Mouse (Mus musculus): Measurements from ENCODE around the gene Exoc8. TPM values are rescaled to one million over a fixed set of nuclear protein-coding genes. Genes with fewer than 3 reads are reported as not detected.

Exoc8 gene
- polyA plus RNA-seq, 1 experiment from 2014 or later = 11.7 TPM

DNA sequence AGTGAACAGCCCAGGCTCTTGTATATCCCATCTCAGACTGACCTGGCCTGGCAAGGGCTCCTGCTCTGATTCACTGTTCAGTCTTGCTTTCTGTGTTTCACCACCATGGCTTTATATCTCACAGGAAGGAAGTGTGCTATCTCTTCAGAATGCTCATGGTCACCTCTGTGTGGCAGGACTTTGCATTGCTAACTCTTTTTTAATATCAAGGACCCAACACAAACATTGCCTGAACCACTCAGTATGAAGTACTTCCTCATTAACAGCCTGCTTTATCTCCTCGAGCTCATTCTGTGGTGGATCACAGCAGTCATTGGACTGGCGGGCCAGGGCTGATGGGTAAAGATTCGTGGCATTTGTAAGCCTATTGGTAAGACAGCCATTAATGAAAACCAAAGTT, 30.8 kb downstream of the Exoc8 start:
- Histone ChIP-seq H3K4me3 (ENCODE audit: low read depth, low read length) (no peak overlapping the region), H3K27me3 (ENCODE audit: control insufficient read depth, insufficient read depth, low read length) (no peaks in the 10 kb centered on the region), H3K27ac (ENCODE audit: low read depth, low read length) (no peak overlapping the region), H3K4me2 (ENCODE audit: low read depth, low read length) (no peak overlapping the region), H3K36me3 (ENCODE audit: control insufficient read depth, insufficient read depth, low read length) (peaks cover 7% of the 10 kb centered on the region; the same call in 1 of the 2 replicates), H3K4me1 (ENCODE audit: control insufficient read depth, insufficient read depth, low read length) (peaks cover 10% of the 10 kb centered on the region), H3K9me3 (ENCODE audit: control insufficient read depth, low read length) (no peaks in the 10 kb centered on the region), H3K9ac (replicated peaks; ENCODE audit: low read depth, low read length) (no peak overlapping the region)
- 83% methylated on average over 3 of the region's 3 CpGs for WGBS
- ATAC-seq (ENCODE audit: low read depth) = no peak

DNA sequence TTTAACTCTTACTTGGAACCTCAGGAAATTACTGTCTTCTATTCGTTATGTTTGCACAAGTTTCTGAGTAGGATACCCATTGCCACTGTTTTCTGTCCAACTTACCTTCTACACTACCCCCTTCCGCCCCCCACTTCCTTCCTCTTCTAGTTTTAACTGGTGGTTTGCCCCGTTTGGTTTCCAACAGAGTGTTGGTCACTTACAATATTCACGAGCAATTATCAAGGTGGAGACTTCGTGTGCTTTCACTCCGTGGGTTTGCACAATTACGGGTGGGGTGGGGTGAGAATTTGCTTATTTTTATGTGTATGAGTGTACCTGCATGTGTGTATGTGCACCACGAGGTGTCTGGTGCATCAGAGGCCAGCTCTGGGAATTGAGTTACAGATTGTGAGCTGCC, 33.8 kb downstream of the Exoc8 start:
- 21% methylated on average over 8 of the region's 8 CpGs for WGBS
- Histone ChIP-seq H3K4me2 (ENCODE audit: low read depth, low read length) (peak overlapping the region; percentile 75), H3K27me3 (ENCODE audit: control insufficient read depth, insufficient read depth, low read length) (no peaks in the 10 kb centered on the region), H3K9me3 (ENCODE audit: control insufficient read depth, low read length) (no peaks in the 10 kb centered on the region), H3K9ac (replicated peaks; ENCODE audit: low read depth, low read length) (peak overlapping the region; percentile 91; the same call in 1 of the 2 replicates), H3K27ac (ENCODE audit: low read depth, low read length) (no peak overlapping the region), H3K4me3 (ENCODE audit: low read depth, low read length) (peak overlapping the region; percentile 92), H3K4me1 (ENCODE audit: control insufficient read depth, insufficient read depth, low read length) (peaks cover 10% of the 10 kb centered on the region), H3K36me3 (ENCODE audit: control insufficient read depth, insufficient read depth, low read length) (peaks cover 10% of the 10 kb centered on the region; the same call in 1 of the 2 replicates)
- ATAC-seq (ENCODE audit: low read depth) = no peak

DNA sequence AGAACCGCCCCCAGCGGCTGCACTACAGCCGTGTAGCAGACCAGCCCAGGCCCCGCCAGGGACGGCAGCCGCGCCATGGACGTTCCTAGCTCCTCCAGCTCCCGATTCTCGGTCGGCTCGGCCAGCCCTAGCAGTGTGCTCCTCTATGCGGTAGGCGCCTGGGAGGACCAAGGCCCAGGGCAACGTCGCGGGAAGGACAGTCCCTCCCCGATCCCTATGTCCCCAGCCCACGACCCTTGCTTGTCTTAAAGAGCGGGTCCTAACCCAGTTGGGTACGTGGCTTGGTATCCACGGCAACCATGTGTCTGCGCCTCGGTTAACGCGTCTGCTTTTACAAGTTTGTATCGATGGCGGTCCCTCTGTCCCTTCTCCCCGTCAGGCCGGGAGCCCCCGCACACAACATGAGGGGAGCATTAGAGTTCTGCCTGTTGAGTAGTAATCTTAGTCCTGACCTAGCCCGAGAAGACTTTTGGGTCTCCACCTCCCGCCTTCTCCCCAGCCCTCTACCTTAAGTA, 34.3 kb downstream of the Exoc8 start:
- ATAC-seq (ENCODE audit: low read depth) = peak; percentile 84
- WGBS = under 1% methylated on average over 33 of the region's 33 CpGs
- Histone ChIP-seq H3K4me1 (ENCODE audit: control insufficient read depth, insufficient read depth, low read length) (peaks cover 10% of the 10 kb centered on the region), H3K4me3 (ENCODE audit: low read depth, low read length) (peak overlapping the region; percentile 92), H3K9ac (replicated peaks; ENCODE audit: low read depth, low read length) (peak overlapping the region; percentile 91), H3K27ac (ENCODE audit: low read depth, low read length) (peak overlapping the region; percentile 88), H3K27me3 (ENCODE audit: control insufficient read depth, insufficient read depth, low read length) (no peaks in the 10 kb centered on the region), H3K4me2 (ENCODE audit: low read depth, low read length) (peak overlapping the region; percentile 75), H3K9me3 (ENCODE audit: control insufficient read depth, low read length) (no peaks in the 10 kb centered on the region), H3K36me3 (ENCODE audit: control insufficient read depth, insufficient read depth, low read length) (peaks cover 10% of the 10 kb centered on the region; the same call in 1 of the 2 replicates)

DNA sequence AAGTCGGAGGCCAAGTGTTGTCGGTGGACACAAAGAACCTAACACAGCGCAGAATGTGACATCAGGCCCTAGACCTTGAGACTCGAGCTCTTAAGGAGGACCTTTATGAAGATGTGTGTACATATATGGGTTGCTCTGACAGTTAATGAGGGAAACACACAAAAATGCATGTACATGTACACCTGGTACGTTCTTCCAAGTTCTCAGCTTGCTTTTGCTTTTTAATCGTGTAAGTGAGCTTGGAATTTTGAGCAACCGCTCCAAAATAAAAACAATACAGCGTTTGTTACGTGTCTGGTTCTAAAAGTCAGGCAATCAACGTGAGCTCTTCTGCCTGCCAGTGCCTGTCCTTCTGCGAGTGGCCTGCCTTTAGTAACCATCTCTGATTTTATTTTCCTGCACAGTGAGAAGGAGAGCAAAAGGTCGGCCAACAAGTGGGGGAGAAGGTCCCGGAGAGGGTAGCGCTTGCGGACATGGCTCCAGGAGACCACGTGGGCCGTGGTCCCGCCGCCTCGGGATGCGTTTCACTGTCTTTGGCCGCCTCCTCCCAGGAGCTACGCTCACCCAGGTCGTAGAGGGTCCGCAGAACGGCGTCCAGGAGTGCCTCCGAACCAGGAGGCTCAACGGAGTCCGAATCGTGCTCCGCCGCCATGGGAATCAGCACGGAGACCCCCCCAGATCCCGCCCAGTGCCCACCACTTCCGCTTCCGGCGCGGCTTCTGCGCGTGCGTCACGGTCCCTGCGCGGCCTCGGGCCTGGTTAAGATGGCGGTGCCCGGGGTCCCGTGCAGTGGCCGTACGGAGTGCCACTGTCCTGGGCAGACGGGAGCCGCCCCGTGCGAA, 35.0 kb downstream of the Exoc8 start, which contains the start of the genes Gnpat and 2810004N23Rik:
Gnpat (plus strand) TSS at position 713 of the 842 bp plus-strand sequence.
2810004N23Rik (minus strand) TSS at position 800 of the 842 bp plus-strand sequence.
- H3K4me3 ChIP-seq (ENCODE audit: low read depth, low read length) = peak within 1 kb of the TSS; percentile 92
- peak; percentile 98 for ATAC-seq (ENCODE audit: low read depth)
- H3K9me3 ChIP-seq (ENCODE audit: control insufficient read depth, low read length) = no peaks in the 10 kb centered on the region
- H3K9ac ChIP-seq (replicated peaks; ENCODE audit: low read depth, low read length) = peak within 1 kb of the TSS; percentile 91
- H3K4me2 ChIP-seq (ENCODE audit: low read depth, low read length) = peak within 1 kb of the TSS; percentile 84
- peaks cover 10% of the 10 kb centered on the region for H3K4me1 ChIP-seq (ENCODE audit: control insufficient read depth, insufficient read depth, low read length)
- H3K27me3 ChIP-seq (ENCODE audit: control insufficient read depth, insufficient read depth, low read length) = no peaks in the 10 kb centered on the region
- H3K27ac ChIP-seq (ENCODE audit: low read depth, low read length) = peak within 1 kb of the TSS; percentile 88
- WGBS = 2% methylated on average over 43 of the region's 55 CpGs
- H3K36me3 ChIP-seq (ENCODE audit: control insufficient read depth, insufficient read depth, low read length) = peaks cover 10% of the 10 kb centered on the region; the same call in 1 of the 2 replicates

DNA sequence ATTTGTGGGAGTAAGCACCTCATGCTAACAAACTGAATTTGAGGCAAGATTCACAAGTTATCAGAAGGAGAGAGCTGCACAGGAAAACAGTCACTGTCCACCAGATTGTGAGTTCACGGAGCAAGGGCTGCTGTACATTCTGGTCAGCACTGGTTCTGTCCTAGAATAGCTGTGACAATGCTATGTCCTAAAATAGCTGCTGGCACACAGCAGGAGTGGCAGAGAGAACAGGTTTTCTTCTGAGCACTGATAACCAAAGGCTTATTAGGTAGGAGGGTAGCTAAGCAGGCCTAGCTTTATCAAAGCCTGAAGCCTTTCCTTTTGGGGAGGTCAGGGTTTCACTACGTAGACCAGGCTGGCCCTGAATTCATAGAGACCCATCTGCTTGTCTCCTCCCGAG, 37.3 kb downstream of the Exoc8 start:
- WGBS = 98% methylated on average over 3 of the region's 3 CpGs
- no peak overlapping the region for H3K9ac ChIP-seq (replicated peaks; ENCODE audit: low read depth, low read length)
- H3K4me2 ChIP-seq (ENCODE audit: low read depth, low read length) = no peak overlapping the region
- H3K9me3 ChIP-seq (ENCODE audit: control insufficient read depth, low read length) = no peaks in the 10 kb centered on the region
- no peak overlapping the region for H3K27ac ChIP-seq (ENCODE audit: low read depth, low read length)
- no peaks in the 10 kb centered on the region for H3K27me3 ChIP-seq (ENCODE audit: control insufficient read depth, insufficient read depth, low read length)
- no peak overlapping the region for H3K4me3 ChIP-seq (ENCODE audit: low read depth, low read length)
- no peak for ATAC-seq (ENCODE audit: low read depth)
- peaks cover 10% of the 10 kb centered on the region; the same call in 1 of the 2 replicates for H3K36me3 ChIP-seq (ENCODE audit: control insufficient read depth, insufficient read depth, low read length)
- H3K4me1 ChIP-seq (ENCODE audit: control insufficient read depth, insufficient read depth, low read length) = peaks cover 10% of the 10 kb centered on the region

DNA sequence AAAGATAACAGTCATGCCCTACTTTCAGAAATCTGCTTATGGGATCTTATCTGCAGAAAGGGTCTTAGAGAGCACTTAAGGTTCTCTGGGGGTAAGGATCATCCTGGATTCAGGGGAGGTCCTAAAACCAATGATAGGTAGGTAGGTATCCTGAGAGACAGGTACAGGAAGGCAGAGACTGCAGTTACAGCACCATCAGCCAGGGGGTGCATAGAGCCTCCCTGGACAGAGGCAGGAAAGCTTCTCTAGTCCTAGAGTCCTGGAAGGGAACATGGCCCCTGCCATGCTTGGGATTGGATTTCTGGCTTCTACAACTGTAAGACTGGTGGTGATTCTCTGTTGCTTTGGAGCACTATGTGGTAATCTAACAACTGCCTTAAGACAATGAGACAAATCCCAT, 38.0 kb downstream of the Exoc8 start:
- Histone ChIP-seq H3K36me3 (ENCODE audit: control insufficient read depth, insufficient read depth, low read length) (peaks cover 10% of the 10 kb centered on the region; the same call in 1 of the 2 replicates), H3K27me3 (ENCODE audit: control insufficient read depth, insufficient read depth, low read length) (no peaks in the 10 kb centered on the region), H3K9me3 (ENCODE audit: control insufficient read depth, low read length) (no peaks in the 10 kb centered on the region), H3K9ac (replicated peaks; ENCODE audit: low read depth, low read length) (no peak overlapping the region), H3K4me1 (ENCODE audit: control insufficient read depth, insufficient read depth, low read length) (peaks cover 10% of the 10 kb centered on the region), H3K4me3 (ENCODE audit: low read depth, low read length) (no peak overlapping the region), H3K27ac (ENCODE audit: low read depth, low read length) (no peak overlapping the region), H3K4me2 (ENCODE audit: low read depth, low read length) (no peak overlapping the region)
- no peak for ATAC-seq (ENCODE audit: low read depth)

DNA sequence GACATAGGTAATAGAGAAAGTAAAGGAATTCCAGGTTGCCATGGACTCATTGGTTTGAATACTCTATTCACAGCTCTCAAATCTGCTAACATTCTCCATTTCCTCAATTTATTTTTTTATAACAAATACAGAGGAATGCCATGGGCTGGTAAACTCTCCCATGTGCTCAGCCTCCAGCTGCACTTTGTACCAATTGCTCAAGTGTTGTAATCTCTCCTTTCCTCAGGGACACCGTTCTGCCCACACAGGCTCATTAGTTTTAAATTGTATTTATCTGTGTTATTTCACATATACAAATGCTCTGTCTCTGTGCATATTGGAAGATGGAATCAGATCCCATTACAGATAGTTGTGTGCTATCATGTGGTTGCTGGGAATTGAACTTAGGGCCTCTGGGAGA, 44.0 kb downstream of the Exoc8 start:
- H3K27me3 ChIP-seq (ENCODE audit: control insufficient read depth, insufficient read depth, low read length) = no peaks in the 10 kb centered on the region
- no peak overlapping the region for H3K9ac ChIP-seq (replicated peaks; ENCODE audit: low read depth, low read length)
- WGBS = 97% methylated on average over 1 of the region's 1 CpGs
- no peak overlapping the region for H3K4me3 ChIP-seq (ENCODE audit: low read depth, low read length)
- H3K4me2 ChIP-seq (ENCODE audit: low read depth, low read length) = no peak overlapping the region
- no peaks in the 10 kb centered on the region for H3K9me3 ChIP-seq (ENCODE audit: control insufficient read depth, low read length)
- no peaks in the 10 kb centered on the region for H3K4me1 ChIP-seq (ENCODE audit: control insufficient read depth, insufficient read depth, low read length)
- no peak overlapping the region for H3K27ac ChIP-seq (ENCODE audit: low read depth, low read length)
- ATAC-seq (ENCODE audit: low read depth) = no peak
- H3K36me3 ChIP-seq (ENCODE audit: control insufficient read depth, insufficient read depth, low read length) = no peaks in the 10 kb centered on the region; the same call in 1 of the 2 replicates

DNA sequence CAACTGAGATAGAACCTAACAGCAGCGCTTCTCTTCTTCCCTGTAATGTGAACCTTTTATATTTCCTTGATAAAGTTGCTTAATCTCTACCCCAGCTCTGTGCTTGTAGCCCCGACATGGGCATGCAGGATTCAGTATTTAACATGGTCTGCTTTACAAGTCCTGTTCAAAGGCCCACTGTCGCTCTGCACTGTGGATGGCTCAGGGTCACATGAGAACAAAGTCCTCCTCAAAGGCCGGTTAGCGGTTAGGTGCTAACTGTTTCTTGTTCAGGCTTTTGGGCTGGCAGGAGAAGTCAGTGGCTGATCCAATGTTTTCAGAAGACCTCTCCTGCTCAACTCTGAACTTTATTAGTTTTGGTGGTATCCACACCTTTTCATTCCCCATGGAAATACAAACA, 51.9 kb downstream of the Exoc8 start:
- H3K27me3 ChIP-seq (ENCODE audit: control insufficient read depth, insufficient read depth, low read length) = no peaks in the 10 kb centered on the region
- no peak for ATAC-seq (ENCODE audit: low read depth)
- peaks cover 9% of the 10 kb centered on the region; the same call in 1 of the 2 replicates for H3K36me3 ChIP-seq (ENCODE audit: control insufficient read depth, insufficient read depth, low read length)
- H3K4me2 ChIP-seq (ENCODE audit: low read depth, low read length) = no peak overlapping the region
- no peaks in the 10 kb centered on the region for H3K4me1 ChIP-seq (ENCODE audit: control insufficient read depth, insufficient read depth, low read length)
- 91% methylated on average over 5 of the region's 5 CpGs for WGBS
- no peaks in the 10 kb centered on the region for H3K9me3 ChIP-seq (ENCODE audit: control insufficient read depth, low read length)
- H3K9ac ChIP-seq (replicated peaks; ENCODE audit: low read depth, low read length) = no peak overlapping the region
- no peak overlapping the region for H3K27ac ChIP-seq (ENCODE audit: low read depth, low read length)
- no peak overlapping the region for H3K4me3 ChIP-seq (ENCODE audit: low read depth, low read length)

DNA sequence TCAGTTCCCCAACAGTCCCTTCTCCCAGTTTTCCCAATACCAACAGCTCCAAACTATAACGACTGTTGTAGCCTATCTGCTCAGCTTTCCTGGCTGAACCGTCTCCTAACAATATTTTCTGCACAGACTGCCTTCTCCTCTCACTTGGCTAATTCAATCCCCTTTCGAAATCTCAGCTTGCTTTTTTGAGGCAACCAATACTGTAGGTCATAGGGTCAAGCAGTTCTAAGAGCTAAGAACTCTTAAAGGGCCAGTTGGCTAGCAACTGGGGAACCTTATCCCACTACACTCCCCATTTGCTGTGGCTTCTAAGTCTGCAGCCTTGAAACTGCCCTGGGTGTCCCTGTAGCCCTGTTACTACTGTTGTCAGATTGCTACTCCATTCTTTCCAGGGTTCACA, 52.4 kb downstream of the Exoc8 start:
- no peak overlapping the region for H3K9ac ChIP-seq (replicated peaks; ENCODE audit: low read depth, low read length)
- WGBS = 83% methylated on average over 3 of the region's 3 CpGs

More for the DNA sequence above, 52.4 kb downstream of the Exoc8 start:
- no peaks in the 10 kb centered on the region for H3K9me3 ChIP-seq (ENCODE audit: control insufficient read depth, low read length)
- no peaks in the 10 kb centered on the region for H3K4me1 ChIP-seq (ENCODE audit: control insufficient read depth, insufficient read depth, low read length)
- H3K4me2 ChIP-seq (ENCODE audit: low read depth, low read length) = no peak overlapping the region
- H3K27me3 ChIP-seq (ENCODE audit: control insufficient read depth, insufficient read depth, low read length) = no peaks in the 10 kb centered on the region
- H3K36me3 ChIP-seq (ENCODE audit: control insufficient read depth, insufficient read depth, low read length) = peaks cover 9% of the 10 kb centered on the region; the same call in 1 of the 2 replicates
- H3K27ac ChIP-seq (ENCODE audit: low read depth, low read length) = no peak overlapping the region
- ATAC-seq (ENCODE audit: low read depth) = no peak
- H3K4me3 ChIP-seq (ENCODE audit: low read depth, low read length) = no peak overlapping the region

All from neural tube, embryonic 14.5 days (tissue).